Mouse (Mus musculus): Measurements from ENCODE around the gene Scel. TPM values are rescaled to one million over a fixed set of nuclear protein-coding genes. Genes with fewer than 3 reads are reported as not detected.

Gene Scel
- polyA plus RNA-seq, 1 experiment from 2014 or later = 0.91 TPM

DNA sequence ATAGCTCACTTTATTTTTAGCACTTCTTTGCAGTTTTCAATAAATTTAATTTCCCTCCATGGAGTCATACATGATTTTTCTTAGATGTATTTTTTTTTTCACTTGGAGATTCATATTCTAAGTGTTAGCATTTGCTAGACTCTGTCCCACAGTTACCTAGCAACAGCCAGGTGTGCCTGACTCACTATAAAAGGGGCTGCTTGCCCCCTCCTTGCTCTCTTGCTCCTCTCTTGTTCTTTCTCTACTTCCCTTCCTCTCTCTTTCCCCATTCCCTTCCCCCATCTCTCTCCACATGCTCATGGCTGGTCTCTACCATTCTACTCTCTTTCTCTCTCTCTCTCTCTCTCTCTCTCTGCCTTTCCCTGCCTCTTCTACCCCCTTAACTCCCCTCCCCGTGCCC, 14.1 kb upstream of the Scel start:
- 32% methylated on average over 1 of the region's 1 CpGs for WGBS

DNA sequence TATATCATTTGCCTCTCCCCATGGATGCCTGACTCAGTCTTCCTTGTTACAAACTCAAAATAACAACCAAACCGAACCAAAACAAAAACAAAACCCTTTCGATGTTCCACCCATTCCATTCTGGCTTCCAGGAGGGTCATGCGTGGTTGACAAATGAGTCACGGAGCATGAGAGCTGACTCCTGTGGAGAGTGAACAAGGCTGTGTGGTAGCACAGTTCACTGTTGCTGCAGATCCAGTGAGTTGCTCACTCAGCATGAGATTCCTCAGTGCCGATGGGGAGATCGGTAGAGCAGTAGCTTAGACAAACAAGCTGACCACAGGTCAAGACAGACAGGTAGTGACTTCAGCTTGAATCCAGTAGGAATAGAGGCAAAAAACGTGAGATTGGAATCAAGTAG, 12.8 kb upstream of the Scel start:
- no peak overlapping the region for H3K27ac ChIP-seq (ENCODE audit: low read depth, low read length)
- H3K36me3 ChIP-seq (ENCODE audit: control insufficient read depth, insufficient read depth, low read length) = no peaks in the 10 kb centered on the region

More for the DNA sequence above, 14.1 kb upstream of the Scel start:
- Histone ChIP-seq H3K4me1 (replicated peaks; ENCODE audit: control insufficient read depth, insufficient read depth, low read length) (0 out of 2 replicates have a peak, but pooled peaks cover 2% of the 10 kb centered on the region), H3K4me3 (ENCODE audit: low read depth, low read length) (no peak overlapping the region), H3K27ac (ENCODE audit: low read depth, low read length) (no peak overlapping the region), H3K36me3 (ENCODE audit: control insufficient read depth, insufficient read depth, low read length) (no peaks in the 10 kb centered on the region), H3K9ac (ENCODE audit: low read length) (no peak overlapping the region), H3K4me2 (ENCODE audit: low read depth, low read length, severe bottlenecking) (no peak overlapping the region), H3K9me3 (ENCODE audit: control insufficient read depth, low read length) (no peaks in the 10 kb centered on the region), H3K27me3 (ENCODE audit: control insufficient read depth, insufficient read depth, low read length) (no peaks in the 10 kb centered on the region)
- DNase-seq (ENCODE audit: low spot score) (no peak), ATAC-seq (replicated peaks; ENCODE audit: low FRiP score) (no peak)

DNA sequence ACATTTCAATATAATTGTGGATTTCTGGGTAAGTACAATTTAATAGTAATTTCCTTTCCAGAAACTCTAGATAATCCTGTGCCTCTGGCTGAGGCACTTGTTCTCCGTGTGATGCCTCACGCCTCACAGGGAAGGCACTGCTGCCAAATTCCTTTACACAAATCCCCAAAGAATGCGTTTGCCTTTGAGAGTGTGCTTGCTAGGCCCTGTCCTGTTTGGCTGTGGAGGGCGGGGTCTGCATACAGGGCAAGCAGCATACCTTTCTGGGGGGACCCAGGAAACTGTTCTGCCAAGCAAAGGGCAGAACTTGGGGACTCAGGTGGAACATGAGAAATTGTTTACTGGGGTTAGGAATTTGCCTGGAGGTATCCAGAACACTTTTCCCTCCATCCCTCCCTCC, 12.2 kb upstream of the Scel start:
- Histone ChIP-seq H3K27me3 (ENCODE audit: control insufficient read depth, insufficient read depth, low read length) (no peaks in the 10 kb centered on the region), H3K4me3 (ENCODE audit: low read depth, low read length) (no peak overlapping the region), H3K4me2 (ENCODE audit: low read depth, low read length, severe bottlenecking) (no peak overlapping the region), H3K9ac (ENCODE audit: low read length) (no peak overlapping the region), H3K9me3 (ENCODE audit: control insufficient read depth, low read length) (no peaks in the 10 kb centered on the region), H3K4me1 (replicated peaks; ENCODE audit: control insufficient read depth, insufficient read depth, low read length) (0 out of 2 replicates have a peak, but pooled peaks cover 2% of the 10 kb centered on the region), H3K36me3 (ENCODE audit: control insufficient read depth, insufficient read depth, low read length) (no peaks in the 10 kb centered on the region), H3K27ac (ENCODE audit: low read depth, low read length) (no peak overlapping the region)
- ATAC-seq (replicated peaks; ENCODE audit: low FRiP score) (peak; percentile 32; the same call in 1 of the 2 replicates), DNase-seq (ENCODE audit: low spot score) (no peak)
- 10% methylated on average over 4 of the region's 4 CpGs for WGBS

More for the DNA sequence above, 12.8 kb upstream of the Scel start:
- no peak for DNase-seq (ENCODE audit: low spot score)
- no peak overlapping the region for H3K9ac ChIP-seq (ENCODE audit: low read length)
- no peak overlapping the region for H3K4me3 ChIP-seq (ENCODE audit: low read depth, low read length)
- 0 out of 2 replicates have a peak, but pooled peaks have one; percentile 51 for ATAC-seq (replicated peaks; ENCODE audit: low FRiP score)
- H3K4me1 ChIP-seq (replicated peaks; ENCODE audit: control insufficient read depth, insufficient read depth, low read length) = 0 out of 2 replicates have a peak, but pooled peaks cover 2% of the 10 kb centered on the region
- H3K9me3 ChIP-seq (ENCODE audit: control insufficient read depth, low read length) = no peaks in the 10 kb centered on the region
- no peak overlapping the region for H3K4me2 ChIP-seq (ENCODE audit: low read depth, low read length, severe bottlenecking)
- no peaks in the 10 kb centered on the region for H3K27me3 ChIP-seq (ENCODE audit: control insufficient read depth, insufficient read depth, low read length)
- 34% methylated on average over 7 of the region's 7 CpGs for WGBS

- Histone ChIP-seq H3K9ac (ENCODE audit: low read length) (no peak overlapping the region), H3K27ac (ENCODE audit: low read depth, low read length) (no peak overlapping the region), H3K4me1 (replicated peaks; ENCODE audit: control insufficient read depth, insufficient read depth, low read length) (0 out of 2 replicates have a peak, but pooled peaks cover 2% of the 10 kb centered on the region), H3K9me3 (ENCODE audit: control insufficient read depth, low read length) (no peaks in the 10 kb centered on the region), H3K36me3 (ENCODE audit: control insufficient read depth, insufficient read depth, low read length) (no peaks in the 10 kb centered on the region), H3K27me3 (ENCODE audit: control insufficient read depth, insufficient read depth, low read length) (no peaks in the 10 kb centered on the region), H3K4me2 (ENCODE audit: low read depth, low read length, severe bottlenecking) (no peak overlapping the region), H3K4me3 (ENCODE audit: low read depth, low read length) (no peak overlapping the region)
- ATAC-seq (replicated peaks; ENCODE audit: low FRiP score) = no peak
- no peak for DNase-seq (ENCODE audit: low spot score)
- WGBS = 88% methylated on average over 7 of the region's 7 CpGs
Measured at GRCm38 (mm10) chr14:103504514-103504913, 8.6 kb upstream of the Scel start.

- Histone ChIP-seq H3K27me3 (ENCODE audit: control insufficient read depth, insufficient read depth, low read length) (no peaks in the 10 kb centered on the region), H3K4me3 (ENCODE audit: low read depth, low read length) (no peak overlapping the region), H3K9ac (ENCODE audit: low read length) (no peak overlapping the region), H3K4me2 (ENCODE audit: low read depth, low read length, severe bottlenecking) (no peak overlapping the region), H3K27ac (ENCODE audit: low read depth, low read length) (no peak overlapping the region), H3K4me1 (replicated peaks; ENCODE audit: control insufficient read depth, insufficient read depth, low read length) (peaks cover 6% of the 10 kb centered on the region; the same call in 1 of the 2 replicates), H3K36me3 (ENCODE audit: control insufficient read depth, insufficient read depth, low read length) (no peaks in the 10 kb centered on the region), H3K9me3 (ENCODE audit: control insufficient read depth, low read length) (no peaks in the 10 kb centered on the region)
- no peak for DNase-seq (ENCODE audit: low spot score)
- no peak for ATAC-seq (replicated peaks; ENCODE audit: low FRiP score)
- 96% methylated on average over 8 of the region's 8 CpGs for WGBS
Measured at GRCm38 (mm10) chr14:103509544-103509943, 3.6 kb upstream of the Scel start.

DNA sequence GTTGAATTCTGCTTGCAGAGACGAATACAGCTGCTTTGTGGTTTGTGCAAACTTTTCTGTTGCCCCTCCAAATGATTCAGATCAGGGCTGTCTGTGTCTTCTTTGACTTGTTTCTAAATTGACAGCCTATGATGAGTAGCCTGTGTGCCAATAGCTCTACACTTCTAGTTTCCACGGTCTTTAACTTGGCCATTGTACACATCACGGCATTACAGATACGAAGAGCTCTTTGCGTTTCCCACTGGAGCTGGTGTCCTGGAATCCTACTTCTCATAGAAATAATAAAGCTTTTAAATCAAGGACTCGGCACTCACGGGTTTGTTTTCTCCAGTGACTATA, 300 bp downstream of the Scel start:
- DNase-seq (ENCODE audit: low spot score) (no peak), ATAC-seq (replicated peaks; ENCODE audit: low FRiP score) (no peak)
- no peak overlapping the region for H3K4me3 ChIP-seq (ENCODE audit: low read depth, low read length)
- peaks cover 6% of the 10 kb centered on the region; the same call in 1 of the 2 replicates for H3K4me1 ChIP-seq (replicated peaks; ENCODE audit: control insufficient read depth, insufficient read depth, low read length)
- WGBS = 71% methylated on average over 7 of the region's 7 CpGs
- no peak overlapping the region for H3K4me2 ChIP-seq (ENCODE audit: low read depth, low read length, severe bottlenecking)
- no peak overlapping the region for H3K9ac ChIP-seq (ENCODE audit: low read length)
- no peak overlapping the region for H3K27ac ChIP-seq (ENCODE audit: low read depth, low read length)
- no peaks in the 10 kb centered on the region for H3K9me3 ChIP-seq (ENCODE audit: control insufficient read depth, low read length)
- no peaks in the 10 kb centered on the region for H3K36me3 ChIP-seq (ENCODE audit: control insufficient read depth, insufficient read depth, low read length)
- no peaks in the 10 kb centered on the region for H3K27me3 ChIP-seq (ENCODE audit: control insufficient read depth, insufficient read depth, low read length)

DNA sequence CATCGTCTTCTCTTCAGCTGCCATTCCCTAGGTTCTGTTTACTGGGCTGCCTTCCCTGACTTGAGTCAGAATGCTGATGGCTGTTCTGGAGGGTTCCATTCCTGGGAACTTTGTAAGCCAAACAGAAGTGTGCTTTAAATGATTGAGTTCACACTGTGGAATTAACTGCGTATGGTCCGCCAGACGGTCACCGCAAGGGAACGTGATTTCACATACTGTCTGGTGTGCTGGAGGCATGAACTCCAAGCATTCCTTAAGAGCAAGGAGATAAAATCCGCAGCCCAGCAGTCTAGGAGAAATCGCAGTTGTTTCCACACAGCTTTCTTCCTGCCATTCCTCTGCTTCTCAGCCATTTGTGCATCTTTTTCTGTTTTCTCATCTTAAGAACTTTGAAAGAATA, 2.3 kb downstream of the Scel start:
- no peak overlapping the region for H3K4me3 ChIP-seq (ENCODE audit: low read depth, low read length)
- WGBS = 89% methylated on average over 8 of the region's 8 CpGs
- peaks cover 6% of the 10 kb centered on the region; the same call in 1 of the 2 replicates for H3K4me1 ChIP-seq (replicated peaks; ENCODE audit: control insufficient read depth, insufficient read depth, low read length)
- H3K9me3 ChIP-seq (ENCODE audit: control insufficient read depth, low read length) = no peaks in the 10 kb centered on the region
- no peaks in the 10 kb centered on the region for H3K36me3 ChIP-seq (ENCODE audit: control insufficient read depth, insufficient read depth, low read length)
- ATAC-seq (replicated peaks; ENCODE audit: low FRiP score) (no peak), DNase-seq (ENCODE audit: low spot score) (no peak)
- no peak overlapping the region for H3K9ac ChIP-seq (ENCODE audit: low read length)
- H3K27me3 ChIP-seq (ENCODE audit: control insufficient read depth, insufficient read depth, low read length) = no peaks in the 10 kb centered on the region
- no peak overlapping the region for H3K27ac ChIP-seq (ENCODE audit: low read depth, low read length)
- H3K4me2 ChIP-seq (ENCODE audit: low read depth, low read length, severe bottlenecking) = no peak overlapping the region

DNA sequence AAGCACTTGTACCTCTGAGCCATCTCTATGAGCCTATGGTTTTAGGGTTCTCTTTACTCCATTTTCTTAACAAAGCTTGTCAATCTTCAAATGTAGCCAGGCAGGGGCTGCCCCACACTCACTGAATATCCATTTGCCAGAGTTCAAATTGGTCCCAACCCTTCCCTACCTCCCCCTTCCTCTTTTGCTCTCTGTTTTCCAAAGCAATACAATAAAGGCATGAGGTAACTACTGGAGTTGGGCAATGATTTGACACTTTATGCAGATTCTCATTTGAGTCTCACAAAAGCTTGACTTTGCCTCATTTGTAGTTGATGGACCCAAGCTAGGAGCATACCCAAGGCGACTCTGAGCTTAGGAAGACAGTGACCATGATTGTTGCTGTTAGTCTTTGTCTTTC, 13.1 kb downstream of the Scel start:
- Histone ChIP-seq H3K4me1 (replicated peaks; ENCODE audit: control insufficient read depth, insufficient read depth, low read length) (peaks cover 5% of the 10 kb centered on the region; the same call in 1 of the 2 replicates), H3K4me2 (ENCODE audit: low read depth, low read length, severe bottlenecking) (no peak overlapping the region), H3K9me3 (ENCODE audit: control insufficient read depth, low read length) (no peaks in the 10 kb centered on the region), H3K27me3 (ENCODE audit: control insufficient read depth, insufficient read depth, low read length) (no peaks in the 10 kb centered on the region), H3K4me3 (ENCODE audit: low read depth, low read length) (no peak overlapping the region), H3K9ac (ENCODE audit: low read length) (no peak overlapping the region), H3K27ac (ENCODE audit: low read depth, low read length) (no peak overlapping the region), H3K36me3 (ENCODE audit: control insufficient read depth, insufficient read depth, low read length) (no peaks in the 10 kb centered on the region)
- WGBS = 85% methylated on average over 1 of the region's 1 CpGs
- ATAC-seq (replicated peaks; ENCODE audit: low FRiP score) (no peak), DNase-seq (ENCODE audit: low spot score) (no peak)

DNA sequence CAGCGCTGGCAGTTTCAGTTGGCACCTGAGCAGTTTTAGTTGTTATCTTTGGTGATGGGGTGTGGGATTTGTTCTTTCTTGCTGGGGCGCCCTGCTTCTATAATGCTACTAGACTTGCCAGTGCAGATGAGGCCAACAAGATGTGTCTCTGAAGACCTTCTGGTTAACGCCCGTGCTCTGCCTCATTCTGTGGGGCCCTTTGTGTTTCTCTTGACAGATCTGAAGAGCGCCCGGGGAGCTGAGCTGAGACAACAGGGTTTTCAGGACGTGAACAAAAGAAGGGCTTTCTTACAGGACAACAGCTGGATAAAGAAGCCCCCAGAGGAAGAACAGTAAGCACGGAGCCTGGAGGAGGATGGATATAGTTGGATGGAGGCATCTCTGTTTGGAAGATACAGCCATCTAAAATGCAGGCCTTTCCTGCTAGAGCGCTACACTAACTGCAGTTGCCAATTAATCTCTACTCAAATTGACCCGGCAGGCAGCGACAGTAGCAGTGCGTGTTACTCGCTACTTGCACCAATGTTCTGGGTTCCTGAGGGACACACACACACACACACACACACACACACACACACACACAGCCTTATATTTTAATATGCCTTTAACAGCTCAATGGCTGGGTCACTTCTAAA, 16.7 kb downstream of the Scel start:
- Histone ChIP-seq H3K27me3 (ENCODE audit: control insufficient read depth, insufficient read depth, low read length) (no peaks in the 10 kb centered on the region), H3K9ac (ENCODE audit: low read length) (0 out of 2 replicates have a peak overlapping the region, but pooled peaks have one; percentile 12), H3K36me3 (ENCODE audit: control insufficient read depth, insufficient read depth, low read length) (no peaks in the 10 kb centered on the region), H3K27ac (ENCODE audit: low read depth, low read length) (no peak overlapping the region), H3K4me3 (ENCODE audit: low read depth, low read length) (no peak overlapping the region), H3K4me1 (replicated peaks; ENCODE audit: control insufficient read depth, insufficient read depth, low read length) (peaks cover 5% of the 10 kb centered on the region; the same call in 1 of the 2 replicates), H3K9me3 (ENCODE audit: control insufficient read depth, low read length) (no peaks in the 10 kb centered on the region), H3K4me2 (ENCODE audit: low read depth, low read length, severe bottlenecking) (0 out of 2 replicates have a peak overlapping the region, but pooled peaks have one; percentile 11)
- no peak for DNase-seq (ENCODE audit: low spot score)
- no peak for ATAC-seq (replicated peaks; ENCODE audit: low FRiP score)
- WGBS = 32% methylated on average over 13 of the region's 13 CpGs

Measured in forebrain, embryonic 11.5 days (tissue).